Mouse (Mus musculus): Measurements from ENCODE around the gene Hcfc1r1.
A peak's percentile ranks its signal among the peaks of the same experiment; 100 is the strongest.

Hcfc1r1 gene

GRCm38 (mm10) chr17:23673424-23674073, at the start of gene Hcfc1r1, which contains the start of gene Thoc6:
Gene Hcfc1r1, plus strand, starts transcription at chr17:23673596.
Gene Thoc6, minus strand, starts transcription at chr17:23673882.
- DNase-seq: peak; percentile 97

DNA sequence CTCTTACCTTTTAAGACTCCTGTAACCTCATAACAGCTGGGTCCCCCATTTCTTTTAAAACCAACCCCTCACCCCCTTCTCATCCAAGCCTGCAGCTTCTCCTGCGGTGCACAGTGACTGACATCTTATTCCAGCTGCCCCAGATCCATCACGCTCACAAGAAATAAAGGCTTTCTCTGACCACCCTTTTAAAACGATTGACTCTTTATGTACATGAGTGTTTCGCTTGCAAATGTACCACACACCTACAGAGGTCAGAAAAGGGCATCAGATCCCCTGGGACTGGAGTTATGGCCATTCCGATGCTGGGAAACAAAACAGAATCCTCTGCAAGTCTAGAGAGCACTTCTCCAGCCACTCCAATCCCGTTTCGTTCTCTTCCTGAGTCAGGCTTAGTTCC, 45.6 kb upstream of the Hcfc1r1 start:
- DNase-seq: no peak

GRCm38 (mm10) chr17:23630195-23631020, 43.0 kb upstream of the Hcfc1r1 start:
- peak; percentile 73 for DNase-seq

DNA sequence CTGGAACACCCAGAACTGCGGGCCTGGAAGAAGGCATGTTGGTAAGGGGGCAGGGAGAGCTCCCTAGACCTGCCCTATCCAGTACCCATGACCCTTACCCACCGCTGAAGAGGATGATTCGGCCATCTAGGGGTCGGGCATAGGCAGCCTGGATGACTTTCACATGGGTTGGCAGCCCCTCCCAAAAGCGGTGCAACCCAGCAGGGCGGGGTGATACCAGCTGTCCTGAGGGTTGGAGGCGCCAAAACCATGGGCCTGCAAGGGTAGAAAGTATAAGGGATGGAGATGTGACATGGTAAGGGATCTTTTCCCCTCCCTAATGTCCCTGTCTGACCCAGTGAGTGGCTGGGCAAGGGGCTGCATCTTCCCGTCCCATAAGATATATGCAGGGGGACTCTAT, 42.2 kb upstream of the Hcfc1r1 start:
- no peak for DNase-seq

DNA sequence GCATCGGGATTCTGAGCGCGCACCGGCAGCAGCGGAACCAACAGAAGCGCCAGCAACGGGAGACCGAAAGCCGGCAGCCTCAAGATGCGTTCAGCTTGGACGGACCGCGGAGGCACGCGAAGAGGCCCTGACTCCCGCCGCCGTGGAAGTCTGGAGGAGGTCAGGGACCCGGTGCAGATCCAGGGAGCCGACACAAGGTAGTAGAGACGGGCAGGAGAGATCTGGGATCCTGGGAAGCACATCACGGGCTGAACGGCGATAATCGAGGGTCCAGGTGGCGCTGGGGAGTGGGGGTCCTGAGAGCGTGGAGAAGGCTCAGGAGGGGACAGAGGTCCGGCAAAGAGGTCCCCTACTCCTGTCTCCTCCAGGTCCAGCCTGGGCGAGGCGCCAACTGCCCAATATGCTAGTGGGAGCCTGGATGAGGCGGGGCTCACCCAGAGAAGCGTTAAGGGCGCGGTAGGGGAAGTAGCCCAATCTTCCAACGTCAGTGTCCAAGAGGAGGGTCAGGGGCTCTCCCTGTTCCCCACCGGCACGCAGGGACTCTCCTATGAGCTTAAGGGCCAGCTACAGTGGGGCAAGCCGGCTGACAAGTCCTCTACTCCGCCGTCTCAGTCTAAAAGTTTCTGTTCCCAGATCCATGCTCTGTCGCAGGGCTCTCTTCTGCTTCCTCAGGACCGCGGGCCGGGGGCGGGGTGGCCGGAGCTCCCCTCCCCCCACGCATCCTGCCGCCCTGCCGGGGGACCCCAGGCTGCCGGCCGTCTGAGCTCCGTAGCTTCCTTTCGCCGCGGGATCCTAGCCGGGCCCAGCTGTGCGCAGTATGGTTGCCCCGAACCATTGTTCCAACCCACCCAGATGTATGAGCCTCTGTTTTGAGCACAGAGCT, 28.5 kb upstream of the Hcfc1r1 start, which contains the start of gene Mmp25:
TSS of gene Mmp25 (minus strand) at position 665 of the 883 bp plus-strand sequence.
- no peak for DNase-seq

GRCm38 (mm10) chr17:23645894-23646293, 27.5 kb upstream of the Hcfc1r1 start:
- no peak for DNase-seq

DNA sequence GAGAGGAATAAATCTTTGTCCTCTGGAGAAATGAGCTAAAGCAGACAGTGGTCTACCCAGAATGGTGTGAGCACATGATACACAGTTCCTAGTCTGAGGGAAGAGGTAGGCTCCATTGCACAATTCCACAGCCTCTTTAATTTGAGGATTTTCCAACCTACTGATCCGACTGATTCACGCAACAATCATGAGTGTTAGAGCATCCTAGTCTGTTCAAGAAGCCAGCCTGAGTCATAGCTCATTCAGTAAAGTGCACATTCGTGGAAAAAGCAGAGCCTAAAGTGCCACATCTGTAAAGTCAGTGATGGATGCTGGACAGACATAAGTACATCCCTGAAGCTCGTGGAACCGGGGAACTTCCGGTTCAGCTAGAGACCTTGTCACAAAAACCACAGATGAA, 22.0 kb upstream of the Hcfc1r1 start:
- no peak for DNase-seq

DNA sequence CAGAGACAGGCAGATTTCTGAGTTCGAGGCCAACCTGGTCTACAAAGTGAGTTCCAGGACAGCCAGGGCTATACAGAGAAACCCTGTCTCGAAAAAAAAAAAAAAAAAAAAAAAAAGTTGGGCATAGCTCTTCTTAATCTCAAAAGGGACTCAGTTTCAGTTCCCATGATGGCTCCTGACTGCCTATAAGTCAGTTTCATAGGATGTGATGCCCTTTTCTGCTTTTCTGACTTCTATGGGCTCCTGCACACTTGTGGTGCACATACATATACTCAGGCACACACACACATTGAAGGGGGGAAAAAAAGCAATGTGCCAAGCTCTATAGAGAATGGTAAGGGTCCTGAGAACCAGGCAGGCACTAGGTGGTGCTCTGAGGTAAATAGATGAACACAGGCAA, 20.1 kb upstream of the Hcfc1r1 start:
- DNase-seq: no peak

- no peak for DNase-seq
Measured at GRCm38 (mm10) chr17:23654001-23654400, 19.4 kb upstream of the Hcfc1r1 start.

- no peak for DNase-seq
Measured at GRCm38 (mm10) chr17:23654410-23654809, 19.0 kb upstream of the Hcfc1r1 start.

DNA sequence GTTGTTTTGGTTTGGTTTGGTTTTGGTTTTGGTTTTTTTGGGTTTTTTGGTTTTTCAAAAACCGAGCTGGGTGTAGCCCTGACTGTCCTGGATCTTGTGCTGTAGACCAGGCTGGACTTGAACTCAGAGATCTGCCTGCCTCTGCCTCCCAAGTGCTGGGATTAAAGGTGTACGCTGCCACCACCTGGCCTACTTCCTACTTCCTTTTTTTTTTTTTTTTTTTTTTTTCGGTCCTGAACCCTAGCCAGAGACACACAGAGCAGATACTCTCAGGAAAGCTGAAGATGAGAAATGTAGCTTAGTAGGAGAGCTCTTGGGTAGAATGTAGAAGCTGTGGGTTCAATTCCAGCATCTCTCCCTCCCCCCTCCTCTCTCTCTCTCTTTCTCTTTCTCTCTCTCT, 14.9 kb upstream of the Hcfc1r1 start:
- no peak for DNase-seq

- peak; percentile 56 for DNase-seq
Measured at GRCm38 (mm10) chr17:23660117-23660875, 13.1 kb upstream of the Hcfc1r1 start, which contains the start of gene Bicdl2. Gene Bicdl2, plus strand, starts transcription at chr17:23660506.

DNA sequence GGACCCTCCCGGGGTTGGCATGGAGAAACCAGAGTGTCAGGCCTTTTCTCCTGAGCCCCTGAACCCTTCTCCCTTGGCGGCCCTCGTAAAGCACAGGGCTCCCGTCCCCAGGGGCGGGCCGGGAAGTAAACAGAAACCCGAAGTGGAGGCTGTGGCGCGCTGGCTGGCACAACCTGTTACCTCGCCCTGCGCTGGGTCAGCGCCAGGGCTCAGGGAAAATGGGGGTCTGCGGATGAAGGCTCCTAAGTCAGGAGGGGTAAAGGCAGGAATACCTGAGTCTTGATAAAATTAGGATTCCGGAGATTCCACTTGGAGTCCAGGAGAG, 12.6 kb upstream of the Hcfc1r1 start:
- no peak for DNase-seq

DNA sequence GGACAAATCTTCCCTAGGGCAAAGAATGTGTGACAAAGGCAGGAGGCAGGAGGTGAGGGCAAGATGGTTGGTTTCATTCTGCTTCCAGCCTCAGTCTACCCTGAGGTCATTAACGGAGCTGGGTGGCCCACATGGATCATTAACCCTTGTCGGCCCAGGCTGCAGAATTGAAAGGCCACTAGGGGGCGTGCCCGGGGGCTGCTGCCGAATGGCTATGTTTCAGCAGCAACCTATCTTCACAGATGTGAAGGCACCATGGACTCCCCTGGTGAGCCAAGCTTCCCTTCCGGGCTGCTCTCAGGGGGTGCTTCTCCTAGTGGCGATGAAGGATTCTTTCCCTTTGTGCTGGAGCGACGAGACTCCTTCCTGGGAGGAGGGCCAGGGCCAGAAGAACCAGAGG, 11.9 kb upstream of the Hcfc1r1 start:
- DNase-seq: no peak

- no peak for DNase-seq
Measured at GRCm38 (mm10) chr17:23664556-23665021, 8.8 kb upstream of the Hcfc1r1 start.

- no peak for DNase-seq
Measured at GRCm38 (mm10) chr17:23665511-23665910, 7.9 kb upstream of the Hcfc1r1 start.

- DNase-seq: peak; percentile 34
Measured at GRCm38 (mm10) chr17:23670516-23671074, 2.8 kb upstream of the Hcfc1r1 start.

DNA sequence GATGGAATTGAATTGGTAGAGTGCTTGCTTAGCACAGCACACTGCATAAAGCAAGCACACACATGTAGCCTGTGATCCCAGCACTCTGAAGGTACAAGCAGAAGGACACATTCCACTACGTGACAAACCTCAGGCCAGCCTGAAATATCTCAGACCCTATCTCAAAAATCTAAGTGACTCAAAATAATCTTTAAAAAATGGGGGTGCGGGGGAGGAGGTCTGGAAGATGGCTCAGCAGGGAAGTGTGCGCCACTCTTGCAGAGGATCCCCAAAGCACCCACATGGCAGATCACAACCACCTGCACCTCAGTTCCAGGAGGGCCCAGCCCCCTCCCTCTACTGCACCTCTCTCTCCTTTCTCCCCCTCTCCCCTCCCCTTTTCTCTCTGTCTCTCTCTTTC, 1.9 kb upstream of the Hcfc1r1 start:
- no peak for DNase-seq

- no peak for DNase-seq
Measured at GRCm38 (mm10) chr17:23672761-23673160, 635 bp upstream of the Hcfc1r1 start.

DNA sequence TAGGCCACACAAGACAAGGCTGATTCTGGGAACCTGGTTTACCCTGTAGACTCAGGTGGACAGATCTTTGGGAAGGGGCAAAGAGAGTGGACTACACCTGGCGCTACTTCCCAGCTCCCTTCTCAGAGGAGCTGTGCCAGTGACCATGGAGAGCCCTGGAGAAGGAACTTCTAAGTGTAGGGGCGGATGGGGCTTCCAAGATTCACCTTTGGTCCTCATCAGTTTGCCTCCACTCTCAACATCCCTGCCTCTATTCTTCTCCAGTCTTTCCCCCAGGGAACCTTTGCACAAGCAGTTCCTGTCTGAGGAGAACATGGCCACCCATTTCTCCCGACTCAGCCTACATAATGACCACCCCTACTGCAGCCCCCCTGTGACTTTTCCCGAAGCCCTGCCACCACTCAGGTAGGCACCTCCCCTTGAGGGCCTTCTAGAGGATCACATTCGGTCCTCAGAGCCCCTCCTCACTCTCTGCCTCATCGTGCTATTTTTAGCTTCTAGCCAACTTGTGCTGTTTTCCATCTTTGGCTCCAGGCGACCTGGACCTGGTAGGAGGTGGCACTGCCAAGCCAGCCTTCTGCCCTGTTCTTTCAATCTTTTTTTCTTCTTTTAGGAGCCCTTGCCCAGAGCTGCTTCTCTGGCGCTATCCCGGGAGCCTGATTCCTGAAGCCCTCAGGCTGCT, 1.0 kb downstream of the Hcfc1r1 start:
- DNase-seq: peak; percentile 56

DNA sequence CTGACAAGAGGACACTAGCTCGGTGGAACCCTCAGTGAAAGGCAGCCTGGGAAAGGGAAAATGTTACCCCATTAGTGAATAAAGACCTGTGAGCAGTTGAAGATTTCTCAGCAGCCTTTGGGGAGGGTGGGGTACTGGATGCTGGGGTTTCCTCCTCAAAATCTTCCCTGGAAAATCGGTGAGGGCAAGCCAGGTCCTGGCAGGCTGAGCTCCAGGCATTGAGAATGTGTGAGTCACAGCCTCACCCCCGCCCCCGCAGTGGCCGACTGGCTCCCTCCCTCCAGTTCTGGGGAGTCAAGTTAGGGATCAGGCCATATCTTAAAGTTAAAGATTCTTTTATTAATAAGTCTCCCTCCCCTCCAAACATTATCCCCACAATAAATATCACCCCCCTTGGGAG, 1.7 kb downstream of the Hcfc1r1 start:
- DNase-seq: peak; percentile 67

All from cerebellum, adult 8-10 months (tissue).